Comparison of ENCODE assay signal across 19 mouse cellular contexts in genomic region chr15:5119707-5120106, GRCm38 (mm10). TPM values are rescaled to one million over a fixed set of nuclear protein-coding genes. Genes with fewer than 3 reads are reported as not detected.
A peak's percentile ranks its signal among the peaks of the same experiment; 100 is the strongest.
DNase-seq lines count a peak whose midpoint lies in the region; ATAC-seq and TF ChIP-seq lines count a peak whose summit lies in the region.
"Had no signal": no experiment of that assay in that cellular context is flagged by ENCODE, and none has a peak within 500 bp of the region (broad histone marks: within the 10 kb centered on the region; RNA-seq: fewer than 3 reads in every experiment).

No protein-coding gene starts in this region.

- peak; percentile 45 for TF ChIP-seq CTCF in heart, adult 2 months (IDR thresholded peaks at IDR 0.05)
- peak; percentile 56 for TF ChIP-seq CTCF in midbrain, postnatal 0 days (IDR thresholded peaks at IDR 0.05)
- TF ChIP-seq CTCF in embryonic fibroblast, embryonic 13.5 days (IDR thresholded peaks at IDR 0.05; ENCODE audit: borderline replicate concordance, insufficient read depth, low read length), result no peak
- no peak for TF ChIP-seq CTCF in thymus, adult 2 months (IDR thresholded peaks at IDR 0.05; ENCODE audit: borderline replicate concordance, control insufficient read depth, extremely low read depth, insufficient read depth, low read length, poor library complexity)

- H3K4me2 ChIP-seq in midbrain, postnatal 0 days (ENCODE audit: low read depth, low read length, poor library complexity, severe bottlenecking), result no peak overlapping the region
- no peak overlapping the region for H3K4me2 ChIP-seq in midbrain, embryonic 13.5 days (replicated peaks)
- H3K4me2 ChIP-seq: embryonic facial prominence, embryonic 13.5 days; hindbrain, embryonic 14.5 days; limb, embryonic 12.5 days had no signal

- WGBS in heart, adult 2 months, result 80% methylated on average over 2 of the region's 2 CpGs
- 92% methylated on average over 2 of the region's 2 CpGs for WGBS in midbrain, postnatal 0 days
- WGBS in midbrain, embryonic 13.5 days, result 95% methylated on average over 2 of the region's 2 CpGs
- 91% methylated on average over 2 of the region's 2 CpGs for WGBS in thymus, adult 2 months

- H3K4me1 ChIP-seq in heart, adult 2 months (ENCODE audit: control insufficient read depth, insufficient read depth, low read length), result peaks cover 4% of the 10 kb centered on the region; the same call in 1 of the 2 replicates
- peaks cover 10% of the 10 kb centered on the region for H3K4me1 ChIP-seq in midbrain, postnatal 0 days (ENCODE audit: insufficient read depth, low read length)
- peaks cover 18% of the 10 kb centered on the region for H3K4me1 ChIP-seq in midbrain, embryonic 13.5 days (replicated peaks)
- no peaks in the 10 kb centered on the region for H3K4me1 ChIP-seq in embryonic fibroblast, embryonic 13.5 days (ENCODE audit: control insufficient read depth, insufficient read depth, low read length)
- peaks cover 6% of the 10 kb centered on the region for H3K4me1 ChIP-seq in thymus, adult 2 months (replicated peaks; ENCODE audit: control insufficient read depth, insufficient read depth, low read length)

- peaks cover 21% of the 10 kb centered on the region for H3K36me3 ChIP-seq in heart, adult 2 months (ENCODE audit: control insufficient read depth, insufficient read depth, low read length)
- H3K36me3 ChIP-seq in midbrain, postnatal 0 days (ENCODE audit: insufficient read depth, low read length), result peaks cover 37% of the 10 kb centered on the region
- H3K36me3 ChIP-seq in midbrain, embryonic 13.5 days, result peaks cover 58% of the 10 kb centered on the region
- peaks cover 51% of the 10 kb centered on the region for H3K36me3 ChIP-seq in thymus, adult 2 months (ENCODE audit: control insufficient read depth, insufficient read depth, low read length)

- H3K9ac ChIP-seq in heart, adult 2 months (ENCODE audit: low read depth, low read length), result no peak overlapping the region
- no peak overlapping the region for H3K9ac ChIP-seq in midbrain, postnatal 0 days (replicated peaks; ENCODE audit: low read length, poor library complexity, severe bottlenecking)
- no peak overlapping the region for H3K9ac ChIP-seq in midbrain, embryonic 13.5 days (replicated peaks)
- H3K9ac ChIP-seq: embryonic facial prominence, embryonic 13.5 days; hindbrain, embryonic 14.5 days; limb, embryonic 12.5 days had no signal

- no peaks in the 10 kb centered on the region for H3K9me3 ChIP-seq in midbrain, postnatal 0 days (ENCODE audit: low read length)
- no peaks in the 10 kb centered on the region for H3K9me3 ChIP-seq in midbrain, embryonic 13.5 days
- H3K9me3 ChIP-seq: embryonic facial prominence, embryonic 13.5 days; forebrain, embryonic 10.5 days; limb, embryonic 12.5 days had no signal

- TF ChIP-seq POLR2A in heart, adult 2 months (IDR thresholded peaks at IDR 0.05; ENCODE audit: insufficient read depth, low read depth, low read length), result no peak
- 0 out of 2 replicates have a peak, but pooled peaks have one; percentile 13 for TF ChIP-seq POLR2A in embryonic fibroblast, embryonic 13.5 days (IDR thresholded peaks at IDR 0.05; ENCODE audit: low read depth, low read length)
- TF ChIP-seq POLR2A in thymus, adult 2 months (IDR thresholded peaks at IDR 0.05; ENCODE audit: control insufficient read depth, extremely low read depth, insufficient read depth, low read length, poor library complexity), result no peak

- intact Hi-C loops in heart, adult 2 months (cut with DNase I), result no loop called here
- intact Hi-C loops in heart, postnatal 14 days (cut with DNase I), result loop anchor here (10.0 kb wide), 1 partner anchor 1585 kb away; the partner anchor contains the start of gene Rictor

- H3K27ac ChIP-seq in heart, adult 2 months, result no peak overlapping the region
- no peak overlapping the region; the same call in 1 of the 2 replicates for H3K27ac ChIP-seq in midbrain, postnatal 0 days (ENCODE audit: low read depth, low read length)
- H3K27ac ChIP-seq in midbrain, embryonic 13.5 days, result no peak overlapping the region
- H3K27ac ChIP-seq in embryonic fibroblast, embryonic 13.5 days (ENCODE audit: insufficient read depth, low read length), result no peak overlapping the region
- H3K27ac ChIP-seq in thymus, adult 2 months (ENCODE audit: control insufficient read depth, insufficient read depth, low read length), result no peak overlapping the region
- H3K27ac ChIP-seq: embryonic facial prominence, embryonic 13.5 days; forebrain, embryonic 10.5 days; hindbrain, embryonic 14.5 days; limb, embryonic 12.5 days had no signal

- no peaks in the 10 kb centered on the region for H3K79me2 ChIP-seq in heart, adult 2 months (replicated peaks; ENCODE audit: control insufficient read depth, insufficient read depth, low read length)

- DNase-seq in heart, adult 2 months, result no peak
- DNase-seq in heart, postnatal 14 days, result no peak
- DNase-seq in midbrain, postnatal 0 days (ENCODE audit: low spot score), result no peak
- no peak for DNase-seq in spleen, postnatal 4 days (ENCODE audit: low spot score in 2 of 2)
- DNase-seq in thymus, adult 2 months, result no peak
- DNase-seq: cerebellum, adult 8-10 months; heart, adult 18-20 months; kidney, adult 2 months; spleen, adult 18-20 months; thymus, postnatal 4 days had no signal

- H3K27me3 ChIP-seq in heart, adult 2 months (ENCODE audit: control insufficient read depth, insufficient read depth, low read length), result no peaks in the 10 kb centered on the region
- H3K27me3 ChIP-seq in midbrain, postnatal 0 days (ENCODE audit: insufficient read depth, low read length), result no peaks in the 10 kb centered on the region
- H3K27me3 ChIP-seq in midbrain, embryonic 13.5 days, result no peaks in the 10 kb centered on the region
- H3K27me3 ChIP-seq in thymus, adult 2 months (ENCODE audit: control insufficient read depth, insufficient read depth, low read length), result no peaks in the 10 kb centered on the region
- H3K27me3 ChIP-seq: embryonic facial prominence, embryonic 13.5 days; limb, embryonic 12.5 days had no signal

- no peak for TF ChIP-seq EP300 in heart, adult 2 months (IDR thresholded peaks at IDR 0.05; ENCODE audit: insufficient read depth, low read depth, low read length)

- H3K4me3 ChIP-seq in heart, adult 2 months, result no peak overlapping the region
- H3K4me3 ChIP-seq in midbrain, postnatal 0 days (ENCODE audit: low read depth, low read length), result no peak overlapping the region
- H3K4me3 ChIP-seq in midbrain, embryonic 13.5 days (replicated peaks), result no peak overlapping the region
- no peak overlapping the region for H3K4me3 ChIP-seq in embryonic fibroblast, embryonic 13.5 days (ENCODE audit: insufficient read depth, low read length)
- H3K4me3 ChIP-seq in thymus, adult 2 months (ENCODE audit: control insufficient read depth, insufficient read depth, low read length), result no peak overlapping the region
- H3K4me3 ChIP-seq: embryonic facial prominence, embryonic 13.5 days; forebrain, embryonic 10.5 days; limb, embryonic 12.5 days had no signal

- ATAC-seq in midbrain, postnatal 0 days (ENCODE audit: low FRiP score), result no peak
- ATAC-seq in midbrain, embryonic 13.5 days, result no peak
- ATAC-seq in megakaryocyte, adult 5-6 weeks (ENCODE audit: poor library complexity, severe bottlenecking), result no peak

RNA-seq across cellular contexts. Expression of gene Rpl37, which starts 3.3 kb away (rescaled TPM):
- total RNA-seq in heart, adult 2 months (2021), result 100 to 1,000 TPM; 186 to 228 TPM
- 382 and 405 TPM in 2 replicates for polyA plus RNA-seq in heart, adult 2 months (2012; rRNA removed)
- 100 to 1,000 TPM; 183 to 196 TPM for total RNA-seq in heart, postnatal 14 days (2021)
- 186 and 281 TPM in 2 replicates for total RNA-seq in midbrain, postnatal 0 days (2014; rRNA removed)
- 359 and 404 TPM in 2 replicates for polyA plus RNA-seq in midbrain, postnatal 0 days (2015; fragmentation: Nextera tagmentation; extraction: Ambion mirVana)
- 409 and 410 TPM in 2 replicates for polyA plus RNA-seq in midbrain, embryonic 13.5 days (2015; fragmentation: Nextera tagmentation; extraction: Ambion mirVana)
- polyA plus RNA-seq in embryonic fibroblast, embryonic 13.5 days (2011; ENCODE audit: insufficient read length, low read depth, missing spikeins), result 606 and 706 TPM in 2 replicates
- total RNA-seq in megakaryocyte, adult 5-6 weeks (2015), result 917 and 975 TPM in 2 replicates
- 1,352 and 1,548 TPM in 2 replicates for total RNA-seq in megakaryocyte, adult 5-6 weeks (2017)
- 718 and 831 TPM in 2 replicates for polyA plus RNA-seq in thymus, adult 2 months (2012; rRNA removed)

RNA-seq across cellular contexts. Expression of gene Card6, which starts 11.4 kb away (rescaled TPM):
- total RNA-seq in heart, adult 2 months (2021), result 1 to 10 TPM; 6.5 to 8.3 TPM
- polyA plus RNA-seq in heart, adult 2 months (2012; rRNA removed), result 2.4 and 2.9 TPM in 2 replicates
- 1 to 10 TPM; 5.5 to 5.9 TPM for total RNA-seq in heart, postnatal 14 days (2021)
- 0.11 and 0.42 TPM in 2 replicates for total RNA-seq in midbrain, postnatal 0 days (2014; rRNA removed)
- polyA plus RNA-seq in midbrain, postnatal 0 days (2015; fragmentation: Nextera tagmentation; extraction: Ambion mirVana), result 0.25 and 0.52 TPM in 2 replicates
- polyA plus RNA-seq in midbrain, embryonic 13.5 days (2015; fragmentation: Nextera tagmentation; extraction: Ambion mirVana), result 0.46 and 0.59 TPM in 2 replicates
- 1.8 TPM in 2 replicates for polyA plus RNA-seq in embryonic fibroblast, embryonic 13.5 days (2011; ENCODE audit: insufficient read length, low read depth, missing spikeins)
- total RNA-seq in megakaryocyte, adult 5-6 weeks (2015), result 8.9 and 9.7 TPM in 2 replicates
- 5.2 and 6.0 TPM in 2 replicates for total RNA-seq in megakaryocyte, adult 5-6 weeks (2017)
- polyA plus RNA-seq in thymus, adult 2 months (2012; rRNA removed), result 4.1 and 4.3 TPM in 2 replicates

RNA-seq across cellular contexts. Expression of gene Prkaa1, which starts 24.0 kb away (rescaled TPM):
- total RNA-seq in heart, adult 2 months (2021), result 10 to 100 TPM; 12.6 to 13.9 TPM
- 4.6 and 8.9 TPM in 2 replicates for polyA plus RNA-seq in heart, adult 2 months (2012; rRNA removed)
- total RNA-seq in heart, postnatal 14 days (2021), result 10 to 100 TPM; 14.0 to 15.7 TPM
- total RNA-seq in midbrain, postnatal 0 days (2014; rRNA removed), result 17.2 and 17.5 TPM in 2 replicates
- polyA plus RNA-seq in midbrain, postnatal 0 days (2015; fragmentation: Nextera tagmentation; extraction: Ambion mirVana), result 9.5 and 10.6 TPM in 2 replicates
- 13.4 and 14.3 TPM in 2 replicates for polyA plus RNA-seq in midbrain, embryonic 13.5 days (2015; fragmentation: Nextera tagmentation; extraction: Ambion mirVana)
- 32.0 and 41.2 TPM in 2 replicates for polyA plus RNA-seq in embryonic fibroblast, embryonic 13.5 days (2011; ENCODE audit: insufficient read length, low read depth, missing spikeins)
- total RNA-seq in megakaryocyte, adult 5-6 weeks (2015), result 36.2 and 42.8 TPM in 2 replicates
- total RNA-seq in megakaryocyte, adult 5-6 weeks (2017), result 30.5 and 31.1 TPM in 2 replicates
- polyA plus RNA-seq in thymus, adult 2 months (2012; rRNA removed), result 3.9 and 4.7 TPM in 2 replicates

RNA-seq across cellular contexts. Expression of gene C7, which starts 56.2 kb away (rescaled TPM):
- 1 to 10 TPM; 1.8 to 5.7 TPM for total RNA-seq in heart, adult 2 months (2021)
- 1.6 and 4.1 TPM in 2 replicates for polyA plus RNA-seq in heart, adult 2 months (2012; rRNA removed)
- total RNA-seq in heart, postnatal 14 days (2021), result 1 to 10 TPM in 1 of 2 experiments, under 1 TPM in 1; 0.61 to 1.3 TPM
- total RNA-seq in midbrain, postnatal 0 days (2014; rRNA removed), result 0.27 TPM in 1 of 2 replicates, not detected in the other
- polyA plus RNA-seq in midbrain, postnatal 0 days (2015; fragmentation: Nextera tagmentation; extraction: Ambion mirVana), result 0.10 TPM in 1 of 2 replicates, not detected in the other
- not detected in 2 replicates for polyA plus RNA-seq in midbrain, embryonic 13.5 days (2015; fragmentation: Nextera tagmentation; extraction: Ambion mirVana)
- polyA plus RNA-seq in embryonic fibroblast, embryonic 13.5 days (2011; ENCODE audit: insufficient read length, low read depth, missing spikeins), result 0.19 TPM in 1 of 2 replicates, not detected in the other
- total RNA-seq in megakaryocyte, adult 5-6 weeks (2015), result not detected in 2 replicates
- total RNA-seq in megakaryocyte, adult 5-6 weeks (2017), result not detected in 2 replicates
- 0.45 and 0.77 TPM in 2 replicates for polyA plus RNA-seq in thymus, adult 2 months (2012; rRNA removed)
- total RNA-seq: neutrophil, adult 5-6 weeks had no signal
- polyA plus RNA-seq: C2C12; embryonic facial prominence, embryonic 13.5 days; forebrain, embryonic 10.5 days; limb, embryonic 12.5 days had no signal

Comparison
In these comparisons a context has a peak if more than half of its experiments do, and no peak if none do; other contexts are left out.
1. CTCF ChIP-seq: peak in heart, adult 2 months (single experiment) and midbrain, postnatal 0 days (single experiment); none in embryonic fibroblast, embryonic 13.5 days (single experiment) and thymus, adult 2 months (single experiment).